Mouse (Mus musculus) liver, embryonic 16.5 days (tissue): ENCODE measurements around the gene Pmvk. TPM values are rescaled to one million over a fixed set of nuclear protein-coding genes. Genes with fewer than 3 reads are reported as not detected.

Experiments used
- ATAC-seq: fragments of 200-750 bp; cut with Nextera tagmentation; 2 replicates; pipeline ENCODE4 v1.8.0; 2017; ENCODE audit warnings: low read depth, mild to moderate bottlenecking, moderate number of reproducible peaks, moderate library complexity
- H3K27ac ChIP-seq: fragments of 300-500 bp; sonication (generic); 2 replicates; pipeline ENCODE4 v1.5.1; 2014; ENCODE audit warnings: mild to moderate bottlenecking, low read length
- H3K27me3 ChIP-seq: fragments of 300-500 bp; sonication (generic); 2 replicates; pipeline ENCODE4 v1.6.1; 2014; ENCODE audit warnings: low read depth, low read length, mixed read lengths; ENCODE audit not compliant: control insufficient read depth, insufficient read depth
- H3K36me3 ChIP-seq: fragments of 300-500 bp; sonication (generic); 2 replicates; pipeline ENCODE4 v1.6.1; 2014; ENCODE audit warnings: mild to moderate bottlenecking; ENCODE audit not compliant: control insufficient read depth, insufficient read depth
- H3K4me1 ChIP-seq: fragments of 300-500 bp; sonication (generic); 2 replicates; pipeline ENCODE4 v1.6.1; 2014; ENCODE audit warnings: low read depth, low read length, mixed read lengths; ENCODE audit not compliant: control insufficient read depth
- H3K4me2 ChIP-seq: fragments of 300-500 bp; sonication (generic); 2 replicates; pipeline ENCODE4 v1.6.1; 2014; ENCODE audit warnings: low read depth, low read length, mixed read lengths
- H3K4me3 ChIP-seq: fragments of 300-500 bp; sonication (generic); 2 replicates; pipeline ENCODE4 v1.5.1; 2014; ENCODE audit warnings: low read depth, mild to moderate bottlenecking, low read length
- H3K9ac ChIP-seq: fragments of 300-500 bp; sonication (generic); 2 replicates; pipeline ENCODE4 v1.6.1; 2014; ENCODE audit warnings: low read depth, low read length
- H3K9me3 ChIP-seq: fragments of 300-500 bp; sonication (generic); replicated peaks from 2 replicates; pipeline ENCODE4 v1.6.1; 2016; ENCODE audit warnings: low read length; ENCODE audit not compliant: control insufficient read depth
- WGBS: fragments of 180-500 bp; shearing (Covaris S2); extraction: QIAGEN DNeasy Blood & Tissue Kit; methylation state at CpG from one replicate; pipeline ENCODE4 v1.1.7; 2014; ENCODE audit not compliant: insufficient replicate concordance; 5-methylcytosine and 5-hydroxymethylcytosine counted together
- polyA plus RNA-seq: library from polyadenylated mRNA; unstranded; fragments of >200 nt; fragmentation: Nextera tagmentation; extraction: Ambion mirVana; gene quantifications from 2 replicates; pipeline ENCODE4 v1.2.1, GENCODE M21; 2015

Gene Pmvk
- polyA plus RNA-seq, 1 experiment from 2014 or later, result 34.8 TPM

- ATAC-seq, result no peak
- Histone ChIP-seq H3K9ac (no peak overlapping the region), H3K4me1 (peaks cover 28% of the 10 kb centered on the region), H3K9me3 (no peaks in the 10 kb centered on the region), H3K27me3 (no peaks in the 10 kb centered on the region), H3K4me3 (no peak overlapping the region), H3K27ac (no peak overlapping the region), H3K4me2 (no peak overlapping the region), H3K36me3 (peaks cover 17% of the 10 kb centered on the region)
- 82% methylated on average over 7 of the region's 7 CpGs for WGBS
Observed at GRCm38 (mm10) chr3:89435041-89435440, 19.3 kb upstream of the Pmvk start.

GRCm38 (mm10) chr3:89436176-89437113 is 17.9 kb upstream of the Pmvk start, which contains the start of gene Pbxip1:
Pbxip1 (plus strand) TSS chr3:89436706.
- ATAC-seq, result peak; percentile 81
- Histone ChIP-seq H3K9ac (peak within 1 kb of the TSS; percentile 69), H3K27ac (peak within 1 kb of the TSS; percentile 59), H3K27me3 (no peaks in the 10 kb centered on the region), H3K4me3 (peak within 1 kb of the TSS; percentile 61), H3K36me3 (peaks cover 17% of the 10 kb centered on the region), H3K4me1 (peaks cover 18% of the 10 kb centered on the region), H3K9me3 (no peaks in the 10 kb centered on the region), H3K4me2 (peak within 1 kb of the TSS; percentile 74)
- WGBS, result 4% methylated on average over 16 of the region's 16 CpGs

GRCm38 (mm10) chr3:89437269-89437668 is 17.1 kb upstream of the Pmvk start:
- peaks cover 15% of the 10 kb centered on the region for H3K36me3 ChIP-seq
- H3K27ac ChIP-seq, result peak overlapping the region; percentile 59; the same call in 1 of the 2 replicates
- H3K4me1 ChIP-seq, result peaks cover 14% of the 10 kb centered on the region
- no peaks in the 10 kb centered on the region for H3K27me3 ChIP-seq
- peak overlapping the region; percentile 69 for H3K9ac ChIP-seq
- peak overlapping the region; percentile 61 for H3K4me3 ChIP-seq
- 22% methylated on average over 5 of the region's 5 CpGs for WGBS
- no peaks in the 10 kb centered on the region for H3K9me3 ChIP-seq
- no peak for ATAC-seq
- peak overlapping the region; percentile 74 for H3K4me2 ChIP-seq

GRCm38 (mm10) chr3:89440691-89441090 is 13.7 kb upstream of the Pmvk start:
- 78% methylated on average over 2 of the region's 2 CpGs for WGBS

GRCm38 (mm10) chr3:89448720-89449537 is 5.4 kb upstream of the Pmvk start:
- no peaks in the 10 kb centered on the region for H3K9me3 ChIP-seq
- ATAC-seq, result peak; percentile 80
- H3K4me2 ChIP-seq, result peak overlapping the region; percentile 30
- no peaks in the 10 kb centered on the region for H3K27me3 ChIP-seq
- 33% methylated on average over 13 of the region's 13 CpGs for WGBS
- 0 out of 2 replicates have a peak overlapping the region, but pooled peaks have one; percentile 14 for H3K4me3 ChIP-seq
- H3K36me3 ChIP-seq, result no peaks in the 10 kb centered on the region
- peak overlapping the region; percentile 21; the same call in 1 of the 2 replicates for H3K9ac ChIP-seq
- no peak overlapping the region; the same call in 1 of the 2 replicates for H3K27ac ChIP-seq
- H3K4me1 ChIP-seq, result peaks cover 14% of the 10 kb centered on the region

More at GRCm38 (mm10) chr3:89440691-89441090, 13.7 kb upstream of the Pmvk start:
- Histone ChIP-seq H3K36me3 (no peaks in the 10 kb centered on the region), H3K9ac (no peak overlapping the region), H3K4me1 (peaks cover 14% of the 10 kb centered on the region), H3K27me3 (no peaks in the 10 kb centered on the region), H3K27ac (no peak overlapping the region), H3K4me3 (no peak overlapping the region), H3K9me3 (no peaks in the 10 kb centered on the region), H3K4me2 (no peak overlapping the region)
- no peak for ATAC-seq

GRCm38 (mm10) chr3:89449541-89449940 is 4.8 kb upstream of the Pmvk start:
- Histone ChIP-seq H3K4me3 (0 out of 2 replicates have a peak overlapping the region, but pooled peaks have one; percentile 14), H3K4me1 (peaks cover 14% of the 10 kb centered on the region), H3K36me3 (no peaks in the 10 kb centered on the region), H3K9ac (peak overlapping the region; percentile 21; the same call in 1 of the 2 replicates), H3K9me3 (no peaks in the 10 kb centered on the region), H3K27me3 (no peaks in the 10 kb centered on the region), H3K4me2 (peak overlapping the region; percentile 30), H3K27ac (no peak overlapping the region; the same call in 1 of the 2 replicates)
- ATAC-seq, result peak; percentile 68
- WGBS, result 13% methylated on average over 7 of the region's 7 CpGs

GRCm38 (mm10) chr3:89451916-89452315 is 2.4 kb upstream of the Pmvk start:
- no peak overlapping the region for H3K4me2 ChIP-seq
- no peak for ATAC-seq
- H3K9ac ChIP-seq, result no peak overlapping the region
- H3K4me1 ChIP-seq, result peaks cover 16% of the 10 kb centered on the region
- 77% methylated on average over 1 of the region's 1 CpGs for WGBS
- H3K36me3 ChIP-seq, result no peaks in the 10 kb centered on the region
- no peaks in the 10 kb centered on the region for H3K27me3 ChIP-seq
- H3K4me3 ChIP-seq, result no peak overlapping the region
- no peak overlapping the region for H3K27ac ChIP-seq
- H3K9me3 ChIP-seq, result no peaks in the 10 kb centered on the region

- WGBS, result 43% methylated on average over 1 of the region's 1 CpGs
- no peak overlapping the region for H3K9ac ChIP-seq
- no peaks in the 10 kb centered on the region for H3K9me3 ChIP-seq
- H3K4me1 ChIP-seq, result peaks cover 21% of the 10 kb centered on the region
- no peak overlapping the region for H3K4me2 ChIP-seq
- ATAC-seq, result no peak
- no peaks in the 10 kb centered on the region for H3K36me3 ChIP-seq
- H3K27ac ChIP-seq, result no peak overlapping the region
- no peaks in the 10 kb centered on the region for H3K27me3 ChIP-seq
- H3K4me3 ChIP-seq, result no peak overlapping the region
Observed at GRCm38 (mm10) chr3:89455786-89456285, 1.5 kb downstream of the Pmvk start.
